Mouse (Mus musculus) stomach, embryonic 16.5 days (tissue): ENCODE data around the gene Notch4. TPM values are rescaled to one million over a fixed set of nuclear protein-coding genes. Genes with fewer than 3 reads are reported as not detected.

ENCODE experiments used
- ATAC-seq: fragments of 200-750 bp; cut with Nextera tagmentation; 2 replicates; pipeline ENCODE4 v1.8.0; 2017; ENCODE audit warnings: moderate number of reproducible peaks, moderate TSS enrichment; ENCODE audit not compliant: insufficient read depth, low FRiP score
- H3K27ac ChIP-seq: fragments of 300-500 bp; sonication (generic); 2 replicates; pipeline ENCODE4 v1.5.1; 2014; ENCODE audit warnings: low read length
- H3K27me3 ChIP-seq: fragments of 300-500 bp; sonication (generic); 2 replicates; pipeline ENCODE4 v1.6.1; 2014; ENCODE audit warnings: low read length, control low read depth, mixed read lengths; ENCODE audit not compliant: control insufficient read depth, insufficient read depth
- H3K36me3 ChIP-seq: fragments of 300-500 bp; sonication (generic); 2 replicates; pipeline ENCODE4 v1.6.1; 2014; ENCODE audit warnings: low read length; ENCODE audit not compliant: control insufficient read depth, insufficient read depth
- H3K4me1 ChIP-seq: fragments of 300-500 bp; sonication (generic); 2 replicates; pipeline ENCODE4 v1.6.1; 2014; ENCODE audit warnings: low read length, control low read depth, mixed read lengths; ENCODE audit not compliant: control insufficient read depth, insufficient read depth
- H3K4me2 ChIP-seq: fragments of 300-500 bp; sonication (generic); 2 replicates; pipeline ENCODE4 v1.6.1; 2014; ENCODE audit warnings: low read depth, low read length, mixed read lengths
- H3K4me3 ChIP-seq: fragments of 300-500 bp; sonication (generic); replicated peaks from 2 replicates; pipeline ENCODE4 v1.5.1; 2014; ENCODE audit warnings: mild to moderate bottlenecking, low read length
- H3K9ac ChIP-seq: fragments of 300-500 bp; sonication (generic); 2 replicates; pipeline ENCODE4 v1.6.1; 2014; ENCODE audit warnings: low read length
- H3K9me3 ChIP-seq: fragments of 300-500 bp; sonication (generic); replicated peaks from 2 replicates; pipeline ENCODE4 v1.6.1; 2016; ENCODE audit warnings: low read length, control low read depth; ENCODE audit not compliant: control insufficient read depth
- WGBS: fragments of 180-500 bp; shearing (Covaris S2); extraction: QIAGEN DNeasy Blood & Tissue Kit; methylation state at CpG from one replicate; pipeline ENCODE4 v1.1.7; 2014; 5-methylcytosine and 5-hydroxymethylcytosine counted together
- polyA plus RNA-seq: library from polyadenylated mRNA; unstranded; fragments of >200 nt; fragmentation: Nextera tagmentation; extraction: Ambion mirVana; gene quantifications from 2 replicates; pipeline ENCODE4 v1.2.1, GENCODE M21; 2015

The Notch4 gene
- polyA plus RNA-seq, 1 experiment from 2014 or later = 4.7 TPM

DNA sequence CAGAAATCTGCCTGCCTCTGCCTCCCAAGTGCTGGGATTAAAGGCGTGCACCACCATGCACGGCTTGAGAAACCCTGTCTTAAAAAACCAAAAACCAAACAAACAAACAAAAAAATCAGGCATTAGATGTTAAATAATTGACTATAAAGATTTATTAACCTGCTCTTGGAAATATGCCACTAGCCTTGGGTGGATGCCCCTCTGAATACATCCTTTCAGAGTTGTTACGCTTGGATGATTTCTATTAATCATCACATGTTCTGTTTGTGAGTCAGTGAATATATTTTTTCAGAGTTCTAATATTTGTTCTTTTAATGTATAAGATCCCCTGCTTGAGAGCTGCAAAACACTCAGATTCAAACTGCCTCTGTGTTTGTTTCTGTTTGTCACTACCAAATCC lies 60.9 kb downstream of the Notch4 start:
- no peaks in the 10 kb centered on the region for H3K9me3 ChIP-seq
- peaks cover 24% of the 10 kb centered on the region for H3K4me1 ChIP-seq
- ATAC-seq = no peak
- H3K9ac ChIP-seq = no peak overlapping the region
- H3K4me3 ChIP-seq = no peak overlapping the region
- no peak overlapping the region for H3K27ac ChIP-seq
- peaks cover 7% of the 10 kb centered on the region; the same call in 1 of the 2 replicates for H3K36me3 ChIP-seq
- WGBS = 82% methylated on average over 3 of the region's 3 CpGs
- no peak overlapping the region for H3K4me2 ChIP-seq
- peaks cover 4% of the 10 kb centered on the region; the same call in 1 of the 2 replicates for H3K27me3 ChIP-seq

- ATAC-seq = no peak
- peaks cover 35% of the 10 kb centered on the region for H3K4me1 ChIP-seq
- peak overlapping the region; percentile 99 for H3K27ac ChIP-seq
- H3K4me3 ChIP-seq = peak overlapping the region; percentile 87
- H3K9ac ChIP-seq = peak overlapping the region; percentile 91
- peaks cover 4% of the 10 kb centered on the region; the same call in 1 of the 2 replicates for H3K36me3 ChIP-seq
- no peaks in the 10 kb centered on the region for H3K9me3 ChIP-seq
- 51% methylated on average over 16 of the region's 16 CpGs for WGBS
- peaks cover 16% of the 10 kb centered on the region for H3K27me3 ChIP-seq
- H3K4me2 ChIP-seq = peak overlapping the region; percentile 70
Measured at GRCm38 (mm10) chr17:34626062-34626772, 62.1 kb downstream of the Notch4 start.

GRCm38 (mm10) chr17:34626773-34627092 lies 62.7 kb downstream of the Notch4 start:
- Histone ChIP-seq H3K4me1 (peaks cover 40% of the 10 kb centered on the region), H3K4me3 (peak overlapping the region; percentile 87), H3K27me3 (peaks cover 21% of the 10 kb centered on the region), H3K9me3 (no peaks in the 10 kb centered on the region), H3K9ac (peak overlapping the region; percentile 91), H3K4me2 (peak overlapping the region; percentile 70), H3K27ac (peak overlapping the region; percentile 99), H3K36me3 (peaks cover 4% of the 10 kb centered on the region; the same call in 1 of the 2 replicates)
- WGBS = under 1% methylated on average over 18 of the region's 18 CpGs
- ATAC-seq = no peak

DNA sequence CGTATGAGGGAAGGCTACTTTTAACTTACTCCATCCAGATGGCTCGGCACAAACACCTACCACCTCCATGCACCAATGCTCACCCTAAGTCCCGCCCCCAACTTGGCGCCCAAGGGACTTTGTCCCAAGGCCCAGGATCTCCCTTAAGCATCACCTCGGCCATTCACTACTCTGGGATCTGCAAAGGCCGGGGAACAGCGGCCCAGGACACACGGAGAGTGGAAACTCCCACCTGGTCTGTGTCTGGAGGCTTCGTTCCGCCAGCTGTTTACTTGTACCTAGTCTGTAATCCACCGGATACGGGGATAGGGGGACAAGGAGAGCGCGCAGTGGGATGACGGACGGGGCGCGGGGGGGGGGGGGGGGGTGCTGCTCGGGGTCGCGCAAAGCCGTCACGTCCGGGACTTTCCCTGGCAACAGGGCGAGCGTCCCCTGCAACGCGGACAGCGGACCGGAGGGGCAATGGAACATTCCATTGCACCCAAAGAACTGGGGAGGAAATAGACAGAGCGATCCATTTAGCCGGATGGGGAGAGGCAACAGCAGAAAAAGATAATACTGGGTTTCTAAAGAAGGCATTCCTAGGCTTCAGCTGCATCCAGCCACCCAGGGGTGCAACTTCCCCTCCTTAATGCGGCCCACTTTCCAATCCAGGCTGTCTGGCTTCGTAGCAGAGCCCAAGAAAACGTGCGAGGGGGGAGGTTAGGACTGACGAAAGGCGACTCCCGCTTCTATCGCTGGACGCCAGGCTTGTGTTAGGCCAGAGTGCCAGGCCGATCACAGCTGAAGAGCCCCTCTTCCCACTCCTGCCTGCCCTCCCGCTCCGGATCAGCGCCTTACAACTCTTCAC lies 63.2 kb downstream of the Notch4 start:
- Histone ChIP-seq H3K4me2 (peak overlapping the region; percentile 70), H3K9me3 (no peaks in the 10 kb centered on the region), H3K36me3 (peaks cover 4% of the 10 kb centered on the region; the same call in 1 of the 2 replicates), H3K27me3 (peaks cover 21% of the 10 kb centered on the region), H3K9ac (peak overlapping the region; percentile 91), H3K27ac (peak overlapping the region; percentile 99), H3K4me1 (peaks cover 46% of the 10 kb centered on the region), H3K4me3 (peak overlapping the region; percentile 87)
- peak; percentile 80 for ATAC-seq
- under 1% methylated on average over 44 of the region's 45 CpGs for WGBS

- 4% methylated on average over 29 of the region's 29 CpGs for WGBS
- Histone ChIP-seq H3K9me3 (no peaks in the 10 kb centered on the region), H3K36me3 (no peaks in the 10 kb centered on the region), H3K27ac (peak within 1 kb of the TSS; percentile 99), H3K9ac (peak within 1 kb of the TSS; percentile 91), H3K4me3 (peak within 1 kb of the TSS; percentile 87), H3K4me1 (peaks cover 46% of the 10 kb centered on the region), H3K27me3 (peaks cover 21% of the 10 kb centered on the region), H3K4me2 (peak within 1 kb of the TSS; percentile 70)
- peak; percentile 12 for ATAC-seq
Measured at GRCm38 (mm10) chr17:34627943-34628643, 64.0 kb downstream of the Notch4 start, which contains the start of gene Ppt2. Gene Ppt2 (minus strand): TSS chr17:34628510.

GRCm38 (mm10) chr17:34628644-34628967 lies 64.5 kb downstream of the Notch4 start:
- Histone ChIP-seq H3K4me2 (peak overlapping the region; percentile 70), H3K4me3 (peak overlapping the region; percentile 87), H3K36me3 (no peaks in the 10 kb centered on the region), H3K27me3 (peaks cover 21% of the 10 kb centered on the region), H3K9ac (peak overlapping the region; percentile 91), H3K9me3 (no peaks in the 10 kb centered on the region), H3K27ac (peak overlapping the region; percentile 99), H3K4me1 (peaks cover 46% of the 10 kb centered on the region)
- no peak for ATAC-seq
- 22% methylated on average over 5 of the region's 5 CpGs for WGBS

DNA sequence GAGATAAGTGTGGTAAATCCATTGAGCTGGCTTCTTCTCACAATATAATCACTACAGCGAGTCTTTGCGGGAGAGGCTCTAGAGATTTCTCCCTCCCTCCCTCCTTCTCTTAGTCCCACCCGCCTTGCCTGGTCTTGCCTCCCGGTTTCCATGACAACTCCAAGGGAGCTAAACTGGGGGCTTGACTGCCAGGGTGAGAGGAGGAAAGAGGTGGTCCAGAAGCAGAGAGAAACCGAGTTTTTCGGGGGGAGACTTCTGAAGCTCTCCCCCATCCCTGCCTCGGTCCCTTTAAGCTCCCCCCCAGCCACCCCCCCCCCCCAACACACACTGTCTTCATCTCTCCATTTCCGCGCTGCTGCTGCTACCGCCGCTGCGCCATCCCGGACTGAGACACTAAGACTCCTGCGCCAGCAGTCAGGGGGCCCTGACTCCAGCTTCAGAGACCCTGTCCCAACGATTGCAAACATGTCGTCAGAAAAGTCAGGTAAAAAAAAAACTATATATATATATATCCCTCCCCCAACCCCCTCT lies 65.2 kb downstream of the Notch4 start, which contains the start of gene Prrt1:
Prrt1 (plus strand) TSS at position 313 of the 531 bp plus-strand sequence.
- peaks cover 25% of the 10 kb centered on the region for H3K27me3 ChIP-seq
- peak within 1 kb of the TSS; percentile 99 for H3K27ac ChIP-seq
- peak within 1 kb of the TSS; percentile 91 for H3K9ac ChIP-seq
- 2% methylated on average over 16 of the region's 16 CpGs for WGBS
- no peaks in the 10 kb centered on the region for H3K9me3 ChIP-seq
- peak within 1 kb of the TSS; percentile 70 for H3K4me2 ChIP-seq
- no peaks in the 10 kb centered on the region for H3K36me3 ChIP-seq
- no peak for ATAC-seq
- peak within 1 kb of the TSS; percentile 87 for H3K4me3 ChIP-seq
- H3K4me1 ChIP-seq = peaks cover 46% of the 10 kb centered on the region

- Histone ChIP-seq H3K27ac (no peak overlapping the region), H3K9me3 (no peaks in the 10 kb centered on the region), H3K4me3 (peak overlapping the region; percentile 30), H3K9ac (peak overlapping the region; percentile 55; the same call in 1 of the 2 replicates), H3K36me3 (no peaks in the 10 kb centered on the region), H3K4me1 (peaks cover 46% of the 10 kb centered on the region), H3K4me2 (peak overlapping the region; percentile 70), H3K27me3 (peaks cover 25% of the 10 kb centered on the region)
- WGBS = 28% methylated on average over 12 of the region's 12 CpGs
- no peak for ATAC-seq
Measured at GRCm38 (mm10) chr17:34629796-34630603, 65.9 kb downstream of the Notch4 start.
